Mouse (Mus musculus) heart, adult 2 months (tissue): ENCODE measurements around the gene Nrip3. TPM values are rescaled to one million over a fixed set of nuclear protein-coding genes. Genes with fewer than 3 reads are reported as not detected.

ENCODE experiments used
- DNase-seq, 2 experiments: peaks; one replicate each; pipeline ENCODE4 v3.0.0; 2021
- H3K27ac ChIP-seq: fragments of 200-600 bp; 2 replicates; pipeline ENCODE4 v1.8.1; 2022
- H3K27me3 ChIP-seq: fragments of 200-500 bp; 2 replicates; pipeline ENCODE4 v1.6.1; 2012; ENCODE audit warnings: mild to moderate bottlenecking, low read length, inconsistent platforms, mixed read lengths; ENCODE audit not compliant: control insufficient read depth, insufficient read depth
- H3K36me3 ChIP-seq: fragments of 200-500 bp; 2 replicates; pipeline ENCODE4 v1.6.1; 2012; ENCODE audit warnings: low read length, inconsistent platforms; ENCODE audit not compliant: control insufficient read depth, insufficient read depth
- H3K4me1 ChIP-seq: fragments of 200-500 bp; 2 replicates; pipeline ENCODE4 v1.6.1; 2011; ENCODE audit warnings: low read length; ENCODE audit not compliant: control insufficient read depth, insufficient read depth
- H3K4me3 ChIP-seq: fragments of 200-600 bp; 2 replicates; pipeline ENCODE4 v1.8.1; 2022
- H3K79me2 ChIP-seq: fragments of 200-500 bp; replicated peaks from 2 replicates; pipeline ENCODE4 v1.6.1; 2012; ENCODE audit warnings: mild to moderate bottlenecking, inconsistent platforms, low read length, moderate library complexity, mixed read lengths; ENCODE audit not compliant: control insufficient read depth, insufficient read depth
- H3K9ac ChIP-seq: fragments of 200-500 bp; 2 replicates; pipeline ENCODE4 v1.6.1; 2012; ENCODE audit warnings: low read depth, mild to moderate bottlenecking, control low read depth, inconsistent platforms, low read length, mixed read lengths
- CTCF ChIP-seq: fragments of 200-600 bp; IDR thresholded peaks from 2 replicates; pipeline ENCODE4 v1.8.1; 2022; ENCODE audit warnings: antibody characterized with exemption, mild to moderate bottlenecking, moderate library complexity
- EP300 ChIP-seq: fragments of 200-500 bp; IDR thresholded peaks from 2 replicates; pipeline ENCODE4 v1.6.1; 2011; ENCODE audit warnings: low read depth, low read length, control low read depth; ENCODE audit not compliant: insufficient read depth
- POLR2A ChIP-seq: fragments of 200-500 bp; IDR thresholded peaks from 2 replicates; pipeline ENCODE4 v1.6.1; 2011; ENCODE audit warnings: mild to moderate bottlenecking, low read depth, low read length, control low read depth; ENCODE audit not compliant: insufficient read depth
- WGBS: fragments of 180-500 bp; shearing (Covaris S2); methylation state at CpG from one replicate; pipeline ENCODE4 v1.1.7; 2018; 5-methylcytosine and 5-hydroxymethylcytosine counted together
- intact Hi-C: fragments of 180-260 bp; cut with DNase I; formaldehyde crosslinking; loops from one replicate; pipeline ENCODE4 v1.15.1; 2025
- polyA plus RNA-seq: library from polyadenylated mRNA; depleted of rRNA; stranded (reverse); fragments of >200 nt; gene quantifications from 2 replicates; pipeline ENCODE4 v1.2.3, GENCODE M21; 2012
- total RNA-seq, 2 experiments: library from RNA; stranded (reverse); gene quantifications; 2 replicates each; pipeline ENCODE4 v1.2.3; 2021

Nrip3 gene
- total and polyA plus RNA-seq, 3 experiments: 0.05 to 0.36 (median 0.10) TPM

- intact Hi-C loops: no loop called here
- H3K27me3 ChIP-seq: no peaks in the 10 kb centered on the region
- DNase-seq: no peak
- TF ChIP-seq EP300: no peak
- TF ChIP-seq POLR2A: no peak
- TF ChIP-seq CTCF: no peak
- H3K4me3 ChIP-seq: no peak overlapping the region
- H3K4me1 ChIP-seq: peaks cover 2% of the 10 kb centered on the region
- no peak overlapping the region for H3K9ac ChIP-seq
- 87% methylated on average over 4 of the region's 4 CpGs for WGBS
- no peaks in the 10 kb centered on the region for H3K79me2 ChIP-seq
- H3K27ac ChIP-seq: no peak overlapping the region
- H3K36me3 ChIP-seq: no peaks in the 10 kb centered on the region
These were observed 31.7 kb upstream of the Nrip3 start for GRCm38 (mm10) chr7:109813330-109814140.

GRCm38 (mm10) chr7:109807616-109808485 lies 26.0 kb upstream of the Nrip3 start:
- H3K4me3 ChIP-seq: peak overlapping the region; percentile 6; the same call in 1 of the 2 replicates
- no peaks in the 10 kb centered on the region for H3K27me3 ChIP-seq
- peak overlapping the region; percentile 88 for H3K27ac ChIP-seq
- H3K79me2 ChIP-seq: no peaks in the 10 kb centered on the region
- DNase-seq: peak; percentile 39 to 49
- WGBS: 54% methylated on average over 8 of the region's 8 CpGs
- H3K9ac ChIP-seq: peak overlapping the region; percentile 28; the same call in 1 of the 2 replicates
- intact Hi-C loops: no loop called here
- peaks cover 5% of the 10 kb centered on the region for H3K4me1 ChIP-seq
- TF ChIP-seq POLR2A (0 out of 2 replicates have a peak, but pooled peaks have one; percentile 11), EP300 (0 out of 2 replicates have a peak, but pooled peaks have one; percentile 19), CTCF (peak; percentile 20; the same call in 1 of the 2 replicates)
- H3K36me3 ChIP-seq: peaks cover 2% of the 10 kb centered on the region; the same call in 1 of the 2 replicates

- intact Hi-C loops: no loop called here
- Histone ChIP-seq H3K9ac (no peak overlapping the region), H3K4me3 (no peak overlapping the region), H3K27ac (peak overlapping the region; percentile 84), H3K27me3 (no peaks in the 10 kb centered on the region), H3K4me1 (peaks cover 9% of the 10 kb centered on the region), H3K79me2 (no peaks in the 10 kb centered on the region), H3K36me3 (peaks cover 2% of the 10 kb centered on the region; the same call in 1 of the 2 replicates)
- peak in 1 of 2 experiments; percentile 53 for DNase-seq
- TF ChIP-seq EP300: no peak
- no peak for TF ChIP-seq POLR2A
- TF ChIP-seq CTCF: peak; percentile 62
- WGBS: 57% methylated on average over 6 of the region's 6 CpGs
These were observed 23.0 kb upstream of the Nrip3 start for GRCm38 (mm10) chr7:109804843-109805242.

GRCm38 (mm10) chr7:109804355-109804754 lies 22.5 kb upstream of the Nrip3 start:
- Histone ChIP-seq H3K79me2 (no peaks in the 10 kb centered on the region), H3K27ac (peak overlapping the region; percentile 84), H3K4me1 (peaks cover 10% of the 10 kb centered on the region), H3K4me3 (no peak overlapping the region), H3K36me3 (peaks cover 2% of the 10 kb centered on the region; the same call in 1 of the 2 replicates), H3K27me3 (no peaks in the 10 kb centered on the region), H3K9ac (no peak overlapping the region)
- 53% methylated on average over 6 of the region's 6 CpGs for WGBS
- TF ChIP-seq POLR2A (no peak), CTCF (no peak), EP300 (0 out of 2 replicates have a peak, but pooled peaks have one; percentile 57)
- intact Hi-C loops: no loop called here
- DNase-seq: peak; percentile 45 to 66

- peak in 1 of 2 experiments; percentile 28 for DNase-seq
- no peak for TF ChIP-seq EP300
- no peak for TF ChIP-seq CTCF
- TF ChIP-seq POLR2A: no peak
- H3K4me1 ChIP-seq: peaks cover 9% of the 10 kb centered on the region
- no peak overlapping the region for H3K4me3 ChIP-seq
- intact Hi-C loops: no loop called here
- H3K9ac ChIP-seq: no peak overlapping the region
- H3K27me3 ChIP-seq: no peaks in the 10 kb centered on the region
- H3K79me2 ChIP-seq: no peaks in the 10 kb centered on the region
- peak overlapping the region; percentile 84 for H3K27ac ChIP-seq
- WGBS: 6% methylated on average over 1 of the region's 1 CpGs
- peaks cover 2% of the 10 kb centered on the region; the same call in 1 of the 2 replicates for H3K36me3 ChIP-seq
These were observed 21.7 kb upstream of the Nrip3 start for GRCm38 (mm10) chr7:109803516-109803915.
